Mouse (Mus musculus) embryonic fibroblast, embryonic 13.5 days (primary cell): ENCODE measurements around the gene Mmd.

Source experiments
- CTCF ChIP-seq: IDR thresholded peaks from 2 replicates; pipeline ENCODE4 v1.5.1; 2011; ENCODE audit warnings: mild to moderate bottlenecking, control low read depth, low read length, moderate library complexity, borderline replicate concordance; ENCODE audit not compliant: insufficient read depth
- POLR2A ChIP-seq: IDR thresholded peaks from 2 replicates; pipeline ENCODE4 v1.6.1; 2011; ENCODE audit warnings: low read depth, mild to moderate bottlenecking, control low read depth, low read length, moderate library complexity

DNA sequence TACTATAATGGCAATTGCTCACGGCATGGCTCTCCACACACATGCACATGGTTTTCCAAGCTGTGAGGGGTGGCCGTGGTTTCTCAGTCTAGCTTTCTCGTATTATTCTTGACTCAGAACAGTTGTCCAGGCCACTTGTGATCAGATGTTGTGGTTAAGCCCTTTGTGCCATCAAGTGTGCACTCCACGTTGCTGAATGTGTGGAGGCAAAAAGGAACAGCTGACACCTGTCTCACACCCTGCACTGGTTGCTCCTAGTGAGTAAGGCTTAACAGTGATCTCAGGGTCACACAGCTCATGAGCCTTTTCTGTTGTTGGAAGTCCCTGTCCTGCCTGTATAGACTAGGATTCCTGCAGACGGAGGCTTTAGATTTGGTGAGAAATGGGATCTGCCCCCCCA is 56.8 kb downstream of the Mmd start:
- no peak for TF ChIP-seq CTCF
- TF ChIP-seq POLR2A = no peak
